Mouse (Mus musculus) MEL (cell line): ENCODE results near the gene Anxa4.

ENCODE experiments used
- CHD1 ChIP-seq: IDR thresholded peaks from 2 replicates; pipeline ENCODE4 v1.6.1; 2012; ENCODE audit warnings: low read depth, mild to moderate bottlenecking, inconsistent platforms, low read length, improper control_type of control experiment
- CTCF ChIP-seq, 3 experiments: IDR thresholded peaks in 2 of 3; conservative IDR thresholded peaks in 1 of 3; 2 replicates each; pipeline ENCODE4 v1.5.1; 2011 to 2012; ENCODE audit warnings: low read length in 3 of 3, low read depth in 2 of 3, mild to moderate bottlenecking in 2 of 3, improper control_type of control experiment in 1 of 3, inconsistent platforms in 1 of 3, mixed read lengths in 1 of 3, moderate library complexity in 1 of 3; ENCODE audit not compliant: control insufficient read depth in 1 of 3, insufficient read depth in 1 of 3, poor library complexity in 1 of 3, severe bottlenecking in 1 of 3
- E2F4 ChIP-seq: IDR thresholded peaks from 2 replicates; pipeline ENCODE4 v1.6.1; 2011; ENCODE audit warnings: low read depth, low read length, improper control_type of control experiment, borderline replicate concordance
- KAT2A ChIP-seq: conservative IDR thresholded peaks from 2 replicates; pipeline ENCODE4 v1.6.1; 2012; ENCODE audit warnings: low read depth, low read length, improper control_type of control experiment, inconsistent platforms
- RAD21 ChIP-seq: IDR thresholded peaks from 2 replicates; pipeline ENCODE4 v1.6.1; 2011; ENCODE audit warnings: mild to moderate bottlenecking, low read depth, low read length, improper control_type of control experiment
- USF2 ChIP-seq, 2 experiments: IDR thresholded peaks; 2 replicates each; pipeline ENCODE4 v1.6.1; 2011 to 2012; ENCODE audit warnings: improper control_type of control experiment in 2 of 2, low read length in 2 of 2, borderline replicate concordance in 1 of 2, inconsistent platforms in 1 of 2, low read depth in 1 of 2, mild to moderate bottlenecking in 1 of 2; ENCODE audit not compliant: insufficient read depth in 1 of 2

GRCm38 (mm10) chr6:86694465-86694864 is 98.9 kb downstream of the Anxa4 start:
- peak; percentile 59 for TF ChIP-seq RAD21
- no peak for TF ChIP-seq KAT2A
- peak; percentile 77 to 93 (median 86) for TF ChIP-seq CTCF (IDR thresholded peaks at IDR 0.05 in 2 of 3, conservative IDR thresholded peaks at IDR 0.05 in 1 of 3; ENCODE audit: control insufficient read depth in 1 of 3, insufficient read depth in 1 of 3, low read depth in 2 of 3, low read length in 3 of 3, poor library complexity in 1 of 3, severe bottlenecking in 1 of 3)
- no peak for TF ChIP-seq CHD1
- no peak for TF ChIP-seq USF2 (IDR thresholded peaks at IDR 0.05; ENCODE audit: borderline replicate concordance in 1 of 2, insufficient read depth in 1 of 2, low read depth in 1 of 2, low read length in 2 of 2)
- no peak for TF ChIP-seq E2F4
